Mouse (Mus musculus): ENCODE data around the gene Cuedc2. TPM values are rescaled to one million over a fixed set of nuclear protein-coding genes. Genes with fewer than 3 reads are reported as not detected.

Cuedc2 gene
- total and polyA plus RNA-seq, 2 experiments from 2014 or later: 91.7 to 129 TPM

DNA sequence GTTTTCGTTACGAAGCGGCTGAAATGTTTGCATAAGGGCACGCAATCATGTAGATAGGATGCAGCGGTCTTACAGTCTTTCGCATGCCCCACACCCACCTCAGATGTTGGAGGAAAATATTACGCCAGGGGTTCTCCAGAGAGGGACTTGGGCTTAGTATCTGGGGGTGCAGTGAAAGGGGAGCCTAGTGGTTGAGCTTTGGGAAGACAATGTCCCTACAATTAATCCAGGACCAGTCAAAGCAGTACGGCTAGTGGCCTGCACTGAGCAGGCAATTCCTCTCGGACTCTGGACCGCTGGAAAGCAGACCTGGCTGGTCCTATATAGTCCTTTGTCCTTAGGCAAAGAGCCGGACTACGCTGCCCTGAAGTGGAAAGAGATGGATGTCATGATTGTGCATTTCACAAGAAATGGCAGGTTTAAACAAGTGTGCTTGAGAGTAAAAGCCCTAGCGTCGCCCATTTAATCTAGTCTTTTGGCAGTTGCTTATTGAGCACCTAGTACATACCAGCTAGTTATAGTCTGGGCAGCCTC, 10.9 kb downstream of the Cuedc2 start:
- ATAC-seq (ENCODE audit: insufficient read depth, low read depth): no peak
- no peak for TF ChIP-seq CTCF (IDR thresholded peaks at IDR 0.05; ENCODE audit: low read depth)
- TF ChIP-seq EP300 (IDR thresholded peaks at IDR 0.05; ENCODE audit: low read depth): no peak
- H3K4me3 ChIP-seq (ENCODE audit: low read depth, low read length): peak overlapping the region; percentile 63
- H3K36me3 ChIP-seq (replicated peaks; ENCODE audit: control insufficient read depth, insufficient read depth, low read length): peaks cover 20% of the 10 kb centered on the region
- H3K4me1 ChIP-seq (ENCODE audit: control insufficient read depth, insufficient read depth): peaks cover 10% of the 10 kb centered on the region
- peak overlapping the region; percentile 47 for H3K9ac ChIP-seq (replicated peaks; ENCODE audit: low read depth, low read length)
- H3K9me3 ChIP-seq (replicated peaks; ENCODE audit: control insufficient read depth, low read length): no peaks in the 10 kb centered on the region
- H3K27ac ChIP-seq (ENCODE audit: low read depth): peak overlapping the region; percentile 82; the same call in 1 of the 2 replicates
- H3K27me3 ChIP-seq (ENCODE audit: control insufficient read depth, insufficient read depth, low read length): peaks cover 47% of the 10 kb centered on the region
- no peak for DNase-seq (ENCODE audit: low spot score)
- WGBS: 30% methylated on average over 14 of the region's 14 CpGs
- H3K4me2 ChIP-seq (ENCODE audit: low read depth, low read length): peak overlapping the region; percentile 90

DNA sequence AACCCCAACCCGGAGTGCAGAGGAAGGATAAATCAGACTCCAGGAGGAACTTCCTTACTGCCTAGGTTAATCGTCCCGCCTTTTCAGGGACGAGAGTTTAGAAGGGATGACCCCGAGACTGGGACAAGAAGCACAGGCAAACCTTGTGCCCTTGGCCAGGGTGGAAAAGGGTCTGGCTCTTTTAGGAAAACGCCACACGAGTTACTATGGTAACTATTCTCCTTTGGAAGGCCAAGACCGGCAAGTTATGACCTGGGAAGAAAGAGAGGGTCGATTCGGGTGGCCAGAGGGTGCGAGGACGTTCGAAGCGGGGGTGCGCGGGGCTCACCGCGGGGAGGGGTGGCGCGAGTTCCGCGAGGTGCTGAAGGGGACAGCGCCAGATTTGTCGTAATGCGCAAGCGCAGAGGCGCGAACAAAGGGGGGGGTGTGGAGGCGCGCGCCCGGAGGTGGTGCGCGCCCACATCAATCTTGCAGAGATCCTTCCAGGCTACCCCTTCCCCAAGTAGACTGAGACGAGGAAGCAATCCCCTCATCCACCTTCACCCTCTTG, 11.7 kb downstream of the Cuedc2 start, which contains the start of gene Psd:
Gene Psd (minus strand): TSS at position 401 of the 550 bp plus-strand sequence.
- Histone ChIP-seq H3K9me3 (replicated peaks; ENCODE audit: control insufficient read depth, low read length) (no peaks in the 10 kb centered on the region), H3K4me2 (ENCODE audit: low read depth, low read length) (peak within 1 kb of the TSS; percentile 90), H3K27ac (ENCODE audit: low read depth) (peak within 1 kb of the TSS; percentile 82), H3K36me3 (replicated peaks; ENCODE audit: control insufficient read depth, insufficient read depth, low read length) (peaks cover 13% of the 10 kb centered on the region), H3K4me1 (ENCODE audit: control insufficient read depth, insufficient read depth) (peaks cover 10% of the 10 kb centered on the region), H3K27me3 (ENCODE audit: control insufficient read depth, insufficient read depth, low read length) (peaks cover 55% of the 10 kb centered on the region), H3K4me3 (ENCODE audit: low read depth, low read length) (peak within 1 kb of the TSS; percentile 63), H3K9ac (replicated peaks; ENCODE audit: low read depth, low read length) (peak within 1 kb of the TSS; percentile 47)
- no peak for ATAC-seq (ENCODE audit: insufficient read depth, low read depth)
- no peak for DNase-seq (ENCODE audit: low spot score)
- no peak for TF ChIP-seq CTCF (IDR thresholded peaks at IDR 0.05; ENCODE audit: low read depth)
- TF ChIP-seq EP300 (IDR thresholded peaks at IDR 0.05; ENCODE audit: low read depth): no peak
- 1% methylated on average over 35 of the region's 35 CpGs for WGBS

DNA sequence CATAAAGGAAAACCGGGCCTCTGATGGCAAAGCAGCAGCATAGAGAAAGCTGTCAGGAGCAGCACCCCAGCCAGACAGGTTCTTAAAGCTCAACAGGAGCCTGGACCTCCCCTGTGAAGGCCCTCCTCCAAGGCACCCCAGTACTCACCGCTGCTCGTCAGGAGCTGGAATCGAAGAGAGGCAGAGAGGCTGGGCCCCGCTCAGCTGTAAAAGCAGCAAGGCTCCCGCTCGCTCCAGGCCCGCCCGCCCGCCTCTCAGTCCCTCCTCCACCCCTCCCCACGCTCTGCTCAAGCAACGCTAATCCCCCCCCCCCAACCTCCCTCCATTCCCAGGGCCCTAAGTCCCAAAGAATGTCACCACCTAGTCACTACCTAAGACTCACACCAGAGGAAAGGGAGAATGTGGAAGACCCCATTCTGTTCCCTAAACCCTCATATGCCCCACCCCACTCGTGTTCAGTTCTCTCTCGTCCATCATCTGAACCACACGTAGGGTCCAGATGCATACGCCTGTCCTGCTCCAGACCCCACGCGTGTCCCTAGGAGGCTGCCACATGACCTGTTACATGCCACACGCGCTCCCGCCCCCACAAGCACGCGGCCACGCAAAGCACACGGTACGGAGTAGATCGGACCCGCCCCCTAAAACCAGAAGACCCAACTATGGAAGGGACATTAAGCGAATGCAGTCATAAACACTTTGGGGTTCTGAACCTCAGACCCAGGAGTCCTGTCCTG, 12.3 kb downstream of the Cuedc2 start:
- WGBS: 6% methylated on average over 25 of the region's 29 CpGs
- peaks cover 61% of the 10 kb centered on the region for H3K27me3 ChIP-seq (ENCODE audit: control insufficient read depth, insufficient read depth, low read length)
- H3K36me3 ChIP-seq (replicated peaks; ENCODE audit: control insufficient read depth, insufficient read depth, low read length): peaks cover 8% of the 10 kb centered on the region
- no peak overlapping the region for H3K4me2 ChIP-seq (ENCODE audit: low read depth, low read length)
- TF ChIP-seq CTCF (IDR thresholded peaks at IDR 0.05; ENCODE audit: low read depth) (no peak), EP300 (IDR thresholded peaks at IDR 0.05; ENCODE audit: low read depth) (no peak)
- ATAC-seq (ENCODE audit: insufficient read depth, low read depth) (no peak), DNase-seq (ENCODE audit: low spot score) (no peak)
- no peak overlapping the region for H3K9ac ChIP-seq (replicated peaks; ENCODE audit: low read depth, low read length)
- H3K9me3 ChIP-seq (replicated peaks; ENCODE audit: control insufficient read depth, low read length): no peaks in the 10 kb centered on the region
- peaks cover 10% of the 10 kb centered on the region for H3K4me1 ChIP-seq (ENCODE audit: control insufficient read depth, insufficient read depth)
- H3K4me3 ChIP-seq (ENCODE audit: low read depth, low read length): no peak overlapping the region
- H3K27ac ChIP-seq (ENCODE audit: low read depth): no peak overlapping the region

DNA sequence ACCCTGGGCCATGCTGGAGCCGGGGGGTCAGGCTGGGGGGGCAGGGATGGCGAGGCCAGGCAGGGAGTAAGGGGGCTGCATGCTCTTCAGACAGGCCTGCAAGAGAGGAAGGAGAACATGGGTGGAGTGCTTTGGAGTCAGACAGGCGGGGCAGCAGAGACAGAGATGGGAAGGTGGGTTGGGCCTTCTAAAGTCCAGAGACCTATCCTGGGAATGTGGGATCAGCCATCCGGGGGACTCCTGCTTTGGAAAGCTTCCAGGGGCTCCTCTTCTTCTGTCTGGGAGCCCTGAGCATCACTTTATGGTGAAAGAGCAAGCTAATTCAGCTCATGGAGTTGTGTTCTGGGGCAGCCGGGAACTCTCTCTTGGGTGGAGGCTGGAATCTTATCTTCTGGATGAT, 13.6 kb downstream of the Cuedc2 start:
- H3K4me1 ChIP-seq (ENCODE audit: control insufficient read depth, insufficient read depth): peaks cover 10% of the 10 kb centered on the region
- H3K27me3 ChIP-seq (ENCODE audit: control insufficient read depth, insufficient read depth, low read length): peaks cover 74% of the 10 kb centered on the region
- ATAC-seq (ENCODE audit: insufficient read depth, low read depth) (no peak), DNase-seq (ENCODE audit: low spot score) (no peak)
- TF ChIP-seq CTCF (IDR thresholded peaks at IDR 0.05; ENCODE audit: low read depth): no peak
- no peak for TF ChIP-seq EP300 (IDR thresholded peaks at IDR 0.05; ENCODE audit: low read depth)
- H3K9ac ChIP-seq (replicated peaks; ENCODE audit: low read depth, low read length): no peak overlapping the region
- WGBS: 42% methylated on average over 5 of the region's 5 CpGs
- H3K27ac ChIP-seq (ENCODE audit: low read depth): no peak overlapping the region
- H3K4me3 ChIP-seq (ENCODE audit: low read depth, low read length): no peak overlapping the region
- H3K36me3 ChIP-seq (replicated peaks; ENCODE audit: control insufficient read depth, insufficient read depth, low read length): no peaks in the 10 kb centered on the region
- no peaks in the 10 kb centered on the region for H3K9me3 ChIP-seq (replicated peaks; ENCODE audit: control insufficient read depth, low read length)
- H3K4me2 ChIP-seq (ENCODE audit: low read depth, low read length): no peak overlapping the region

DNA sequence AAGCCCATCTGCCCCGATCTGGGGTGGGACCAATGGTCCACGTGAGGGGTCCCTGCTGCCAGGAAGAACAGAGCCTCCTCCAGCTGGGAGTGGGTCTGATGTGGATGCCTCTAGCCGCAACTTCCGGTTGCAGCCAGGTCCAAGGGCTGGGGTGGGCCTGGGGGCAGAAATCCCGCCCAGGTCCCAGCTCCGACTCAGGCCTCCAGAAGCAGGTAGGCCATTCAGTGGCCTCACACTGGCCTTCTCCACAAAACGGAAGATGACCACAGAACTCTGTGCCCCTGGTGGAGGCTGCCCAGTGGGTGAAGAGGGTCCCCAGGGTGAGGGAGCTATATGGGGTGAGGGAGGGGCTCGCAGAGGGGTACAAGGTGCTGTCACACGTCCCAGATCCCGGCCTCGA, 14.1 kb downstream of the Cuedc2 start:
- no peak for DNase-seq (ENCODE audit: low spot score)
- 49% methylated on average over 11 of the region's 11 CpGs for WGBS
- Histone ChIP-seq H3K4me3 (ENCODE audit: low read depth, low read length) (no peak overlapping the region), H3K9me3 (replicated peaks; ENCODE audit: control insufficient read depth, low read length) (no peaks in the 10 kb centered on the region), H3K36me3 (replicated peaks; ENCODE audit: control insufficient read depth, insufficient read depth, low read length) (no peaks in the 10 kb centered on the region), H3K27me3 (ENCODE audit: control insufficient read depth, insufficient read depth, low read length) (peaks cover 79% of the 10 kb centered on the region), H3K4me1 (ENCODE audit: control insufficient read depth, insufficient read depth) (peaks cover 7% of the 10 kb centered on the region), H3K27ac (ENCODE audit: low read depth) (no peak overlapping the region), H3K9ac (replicated peaks; ENCODE audit: low read depth, low read length) (no peak overlapping the region), H3K4me2 (ENCODE audit: low read depth, low read length) (no peak overlapping the region)
- no peak for TF ChIP-seq EP300 (IDR thresholded peaks at IDR 0.05; ENCODE audit: low read depth)
- TF ChIP-seq CTCF (IDR thresholded peaks at IDR 0.05; ENCODE audit: low read depth): no peak
- no peak for ATAC-seq (ENCODE audit: insufficient read depth, low read depth)

All from heart, postnatal 0 days (tissue).